Mouse (Mus musculus) mouse trophoblast stem cell (cell line): ENCODE results near the gene Scgb1a1.

Experiments
- in situ Hi-C, 2 experiments: fragments of 300-500 bp; cut with MseI, MboI; formaldehyde crosslinking; loops; 2 replicates in 1 of 2; 3 replicates in 1 of 2; pipeline ENCODE4 v1.15.1; 2025

Scgb1a1 gene

DNA sequence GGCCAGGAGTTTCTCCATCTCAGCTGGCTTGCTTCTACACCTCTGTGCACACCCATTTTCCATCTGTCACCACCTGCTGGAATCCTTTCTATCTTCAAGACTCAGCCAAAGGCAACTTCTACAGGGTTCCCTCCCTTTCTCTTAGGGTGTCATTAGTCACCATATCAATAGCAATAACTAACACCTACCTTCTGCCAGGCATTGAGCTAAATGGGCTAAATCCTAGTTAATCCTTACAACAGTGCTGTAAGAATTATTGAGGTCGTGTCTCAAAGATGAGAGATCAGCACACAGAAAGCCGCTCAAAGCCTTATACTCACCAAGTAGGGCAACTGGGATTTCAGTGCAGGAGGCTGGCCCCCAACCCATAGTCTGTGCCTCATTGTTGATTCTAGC, 13.3 kb upstream of the Scgb1a1 start:
- in situ Hi-C loops = loop anchor here in 1 of 2 experiments (10.0 kb wide), 1 partner anchor 246 kb away; the partner anchor contains the start of gene Lrrn4cl

DNA sequence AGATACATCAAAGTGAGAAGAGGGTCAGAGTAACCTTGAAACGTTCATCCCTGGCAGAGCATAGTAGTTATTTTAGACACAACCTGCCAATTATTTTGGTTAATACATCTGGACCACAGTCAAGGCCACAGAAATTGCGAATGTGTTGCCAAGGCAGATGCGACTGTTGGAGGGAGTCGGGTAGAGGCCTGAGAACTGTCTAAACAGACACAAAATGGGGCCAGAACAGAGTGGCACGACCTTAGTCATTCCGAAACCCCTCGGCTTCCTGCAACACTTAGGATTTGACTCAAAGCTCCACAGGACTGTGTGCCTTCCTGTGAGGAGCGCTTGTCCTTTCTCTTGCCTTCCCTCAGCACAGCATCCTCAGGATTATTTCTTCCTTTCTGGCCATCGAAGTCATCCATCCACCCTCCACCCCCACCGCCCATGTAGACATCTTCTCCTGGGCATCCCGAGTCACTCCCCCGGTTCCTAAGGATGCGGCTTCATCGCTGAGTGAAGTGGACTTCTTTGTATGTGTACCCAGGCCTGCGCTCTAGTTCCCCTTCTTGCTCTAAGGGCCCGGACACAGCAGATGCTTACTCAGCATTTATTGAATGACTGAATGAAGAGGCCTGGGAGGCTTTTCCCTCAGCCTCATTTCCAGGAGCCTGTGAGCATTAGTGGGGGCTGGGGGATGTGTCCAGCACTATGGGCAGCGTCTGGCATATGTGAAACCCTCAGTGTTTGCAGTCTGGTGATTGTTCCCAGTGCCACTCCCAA, 12.7 kb upstream of the Scgb1a1 start:
- in situ Hi-C loops = loop anchor here in 1 of 2 experiments (10.0 kb wide), 1 partner anchor 246 kb away; the partner anchor contains the start of gene Lrrn4cl

DNA sequence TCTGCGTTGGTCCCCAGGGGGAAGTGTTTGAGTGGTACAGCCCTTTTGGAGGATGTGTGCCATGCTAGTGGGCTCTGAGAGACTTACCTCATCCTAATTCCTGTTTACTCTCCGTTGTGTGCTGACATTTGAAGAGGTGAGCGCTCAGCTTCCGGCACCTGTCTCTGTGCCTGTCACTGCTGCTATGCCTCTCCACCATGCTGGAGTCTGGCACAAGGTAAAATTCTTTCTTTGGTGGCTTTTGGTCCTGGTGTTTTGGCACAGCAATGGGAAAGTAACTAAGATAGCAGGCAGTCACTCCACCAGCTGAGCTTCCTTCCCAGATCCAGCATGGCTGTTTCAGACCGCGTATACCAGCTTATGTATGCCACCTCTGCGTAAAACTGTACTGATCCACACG, 12.0 kb upstream of the Scgb1a1 start:
- in situ Hi-C loops = loop anchor here in 1 of 2 experiments (10.0 kb wide), 1 partner anchor 245 kb away; the partner anchor contains the start of gene Lrrn4cl

DNA sequence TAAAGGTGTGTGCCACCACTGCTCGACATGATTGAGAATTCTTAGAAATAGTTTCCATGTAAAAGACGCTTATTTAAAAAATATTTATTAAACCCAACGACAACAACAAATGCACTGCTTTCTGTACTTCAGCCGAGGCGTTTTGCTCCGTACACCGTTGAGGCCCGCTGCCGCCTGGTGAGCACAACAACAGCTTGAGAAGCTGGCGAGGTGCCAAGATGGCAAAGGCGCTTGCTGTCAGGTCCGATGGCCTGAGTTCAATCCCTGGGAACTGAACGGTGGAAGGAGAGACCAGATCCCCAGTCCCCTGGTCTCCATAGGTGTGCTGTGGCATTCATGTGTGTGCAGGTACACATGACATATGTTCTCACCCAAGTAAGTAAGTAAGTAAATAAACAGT, 9.7 kb upstream of the Scgb1a1 start:
- in situ Hi-C loops = no loop called here

DNA sequence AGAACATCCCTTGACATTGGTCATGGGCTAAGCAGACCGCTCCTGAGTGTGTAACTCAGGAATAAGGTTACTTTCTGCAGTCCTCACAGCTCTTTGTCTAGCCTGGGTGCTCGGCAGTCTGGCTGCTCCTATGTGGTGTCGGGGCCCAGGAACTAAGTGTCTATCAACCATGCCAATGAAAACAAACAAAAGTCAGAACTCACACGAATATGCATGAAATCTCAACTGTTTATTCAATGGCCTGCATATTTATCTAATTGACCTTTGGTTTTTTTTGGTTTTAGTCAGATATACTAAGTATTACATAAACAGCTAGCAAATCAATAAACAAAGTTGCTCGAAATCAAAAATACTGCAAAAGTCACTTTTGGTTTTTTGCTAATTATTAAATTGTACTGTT, 7.4 kb upstream of the Scgb1a1 start:
- in situ Hi-C loops = no loop called here

DNA sequence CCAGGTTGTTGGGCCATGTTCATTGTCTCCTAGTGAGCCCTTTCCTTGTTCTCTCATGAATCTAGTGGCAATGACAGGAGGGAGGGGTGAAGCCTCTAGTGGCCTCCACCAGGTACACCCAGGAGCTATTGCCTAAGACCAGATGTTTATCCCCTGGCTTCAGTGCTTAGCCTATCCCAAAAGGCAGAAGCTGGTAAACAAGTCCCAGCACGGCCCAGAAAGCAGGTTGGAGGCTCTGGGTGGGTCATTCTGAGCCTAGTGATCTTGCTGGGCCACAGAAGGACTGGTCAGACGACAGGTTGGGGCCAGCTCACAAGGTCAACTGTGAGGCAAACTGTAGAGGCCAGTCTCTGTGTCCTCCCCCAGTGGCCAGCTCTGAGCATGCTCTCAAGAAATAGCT, 3.0 kb upstream of the Scgb1a1 start:
- in situ Hi-C loops = no loop called here

DNA sequence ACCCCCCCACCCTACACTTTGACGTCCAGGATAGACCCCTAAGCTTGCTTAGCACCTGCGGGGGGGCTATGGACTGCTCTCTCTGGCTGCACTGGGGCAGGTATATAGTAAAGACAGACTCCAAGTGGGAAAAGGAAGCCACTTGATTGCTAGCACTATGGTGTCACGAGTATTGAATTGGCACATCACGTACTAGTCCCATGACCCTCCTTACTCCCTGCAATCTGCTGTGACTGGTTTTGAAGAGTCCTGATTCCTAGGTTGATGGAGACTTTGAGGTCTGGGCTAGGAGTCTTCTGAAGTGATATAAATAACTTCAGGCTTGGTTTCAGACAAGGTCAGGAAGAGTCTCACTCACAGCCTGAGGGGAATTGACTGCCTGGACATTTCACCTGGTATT, 2.4 kb upstream of the Scgb1a1 start:
- in situ Hi-C loops = no loop called here

DNA sequence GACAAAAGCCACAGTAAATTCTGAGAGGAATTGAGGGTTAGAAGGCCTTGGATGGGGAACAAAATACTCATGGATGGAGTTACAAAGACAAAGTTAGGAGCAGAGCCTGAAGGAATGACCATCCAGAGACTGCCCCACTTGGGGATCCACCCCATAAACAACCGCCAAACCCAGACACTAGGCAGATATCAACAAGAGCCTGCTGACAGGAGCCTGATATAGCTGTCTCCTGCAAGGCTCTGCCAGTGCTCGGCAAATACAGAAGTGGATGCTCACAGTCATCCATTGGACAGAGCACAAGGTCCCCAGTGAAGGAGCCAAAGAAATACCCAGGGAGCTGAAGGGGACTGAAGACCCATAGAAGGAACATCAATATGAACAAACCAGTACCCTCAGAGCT, 3.9 kb downstream of the Scgb1a1 start:
- in situ Hi-C loops = loop anchor here (5.0 kb wide), 1 partner anchor 92 kb away; no protein-coding TSS in a partner anchor

DNA sequence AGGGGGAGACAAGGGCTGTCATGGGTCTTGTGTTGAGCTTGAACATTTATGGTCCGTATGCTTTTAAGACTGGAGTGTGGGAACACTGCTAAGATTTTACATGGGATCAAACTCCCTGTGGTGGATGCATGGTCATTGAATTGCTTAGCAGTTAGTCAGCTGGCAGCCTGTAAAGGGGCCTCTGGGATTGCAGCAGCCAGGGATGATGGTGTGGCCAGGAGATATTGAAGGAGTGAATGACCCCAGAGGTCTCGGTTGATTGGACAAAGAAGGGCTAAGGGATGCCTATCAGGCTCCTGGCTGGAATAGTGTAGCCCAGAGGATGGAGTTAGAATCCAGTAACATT, 4.8 kb downstream of the Scgb1a1 start:
- in situ Hi-C loops = loop anchor here (5.0 kb wide), 1 partner anchor 91 kb away; no protein-coding TSS in a partner anchor

DNA sequence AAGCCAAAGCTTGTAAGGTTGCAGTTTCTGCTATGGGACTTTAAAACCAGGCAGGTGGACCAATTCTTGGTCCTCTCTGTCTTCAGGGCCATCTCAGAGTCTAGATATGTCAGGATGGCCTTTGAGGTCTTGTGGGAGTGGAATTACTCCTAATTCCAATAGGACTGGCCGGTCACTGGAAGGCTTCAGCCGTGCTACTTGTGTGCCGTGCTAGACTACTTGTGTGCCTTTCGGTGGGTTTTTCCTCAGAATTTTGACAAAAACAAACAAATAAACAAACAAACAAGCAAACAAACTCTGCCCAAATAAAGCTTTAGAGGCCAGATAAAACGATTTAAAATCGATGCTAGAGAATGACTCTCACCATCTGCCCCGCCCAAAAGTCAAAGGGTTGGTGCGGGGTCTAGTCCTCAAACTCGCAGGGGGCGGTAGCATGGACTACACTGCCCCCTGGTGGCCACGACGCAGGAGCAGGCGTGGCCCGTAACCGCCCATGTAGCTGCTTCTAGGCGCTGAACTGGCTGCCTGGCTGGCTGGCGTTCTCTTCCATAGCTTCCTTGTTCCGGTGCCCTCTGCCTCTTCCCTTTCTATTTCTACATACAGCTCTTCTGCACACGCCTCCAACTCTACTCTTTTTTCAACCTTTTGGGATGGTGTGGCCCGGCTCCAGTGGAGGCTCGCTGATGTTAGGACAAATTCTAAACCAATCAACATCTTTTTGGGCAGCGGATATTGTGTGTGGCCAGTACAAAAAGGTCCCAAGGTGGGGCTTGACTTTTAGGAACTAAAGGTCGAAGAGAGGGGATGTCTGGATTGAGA, 5.4 kb downstream of the Scgb1a1 start:
- in situ Hi-C loops = loop anchor here (5.0 kb wide), 1 partner anchor 90 kb away; no protein-coding TSS in a partner anchor

DNA sequence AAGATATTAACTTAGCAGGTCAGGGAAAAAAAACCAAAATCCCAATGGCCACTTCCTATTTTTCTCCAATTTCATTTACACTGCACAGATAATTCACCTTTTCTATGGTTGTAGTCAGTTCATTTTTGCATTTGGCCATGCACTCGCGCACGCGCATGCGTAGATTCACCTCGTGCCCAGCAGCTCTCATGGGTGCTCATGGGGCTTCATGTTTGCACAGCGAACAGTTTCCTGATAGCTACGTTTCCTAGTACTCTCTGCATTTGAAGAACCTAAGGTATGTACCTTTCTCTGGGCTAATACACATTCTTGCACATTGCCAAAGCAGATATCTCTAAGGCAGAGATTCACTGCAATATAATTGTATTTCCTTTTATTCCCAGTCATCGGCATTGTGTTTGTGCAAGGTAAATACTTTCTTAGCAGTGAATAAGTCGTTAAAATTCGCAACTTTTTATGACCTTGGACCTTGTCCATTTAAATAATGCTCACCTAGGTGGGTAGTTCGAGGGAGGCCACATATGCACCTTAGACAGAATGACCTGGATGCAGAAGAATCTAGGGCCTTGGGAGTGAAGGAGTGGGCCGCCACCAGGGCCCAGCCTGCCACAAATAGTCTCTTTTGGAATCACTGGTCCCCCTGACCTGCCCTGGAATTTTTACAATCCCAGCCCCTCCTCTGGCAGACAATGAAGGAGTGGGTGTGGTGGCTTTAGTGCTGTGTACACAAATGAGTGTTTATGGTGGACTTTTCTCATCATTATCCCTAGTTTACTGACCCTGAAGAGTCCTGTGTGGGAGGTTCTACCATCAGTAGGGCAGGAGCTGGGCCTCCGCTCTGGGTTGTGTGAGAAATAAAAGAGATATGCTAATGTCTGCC, 6.2 kb downstream of the Scgb1a1 start:
- in situ Hi-C loops = loop anchor here (5.0 kb wide), 1 partner anchor 89 kb away; no protein-coding TSS in a partner anchor

DNA sequence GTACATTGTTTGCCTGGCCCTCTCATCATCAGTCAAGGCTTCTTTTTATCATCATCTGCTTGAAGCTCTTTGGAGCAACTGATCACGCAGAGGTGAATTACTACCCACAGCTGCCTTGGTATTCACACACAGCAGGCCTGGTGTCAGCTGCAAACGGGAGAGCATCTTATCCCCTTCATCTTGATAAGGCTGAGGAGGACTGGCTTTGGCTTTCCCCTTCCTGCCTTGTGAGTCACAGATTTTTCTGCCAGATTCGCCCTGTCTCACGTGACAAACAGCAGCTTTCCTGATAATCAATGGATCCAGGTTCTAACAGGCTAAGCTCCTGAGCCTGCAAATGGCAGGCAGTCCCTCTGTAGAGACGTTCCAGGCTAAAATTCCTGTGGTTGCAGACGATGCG, 7.8 kb downstream of the Scgb1a1 start:
- in situ Hi-C loops = loop anchor here (5.0 kb wide), 1 partner anchor 88 kb away; no protein-coding TSS in a partner anchor

DNA sequence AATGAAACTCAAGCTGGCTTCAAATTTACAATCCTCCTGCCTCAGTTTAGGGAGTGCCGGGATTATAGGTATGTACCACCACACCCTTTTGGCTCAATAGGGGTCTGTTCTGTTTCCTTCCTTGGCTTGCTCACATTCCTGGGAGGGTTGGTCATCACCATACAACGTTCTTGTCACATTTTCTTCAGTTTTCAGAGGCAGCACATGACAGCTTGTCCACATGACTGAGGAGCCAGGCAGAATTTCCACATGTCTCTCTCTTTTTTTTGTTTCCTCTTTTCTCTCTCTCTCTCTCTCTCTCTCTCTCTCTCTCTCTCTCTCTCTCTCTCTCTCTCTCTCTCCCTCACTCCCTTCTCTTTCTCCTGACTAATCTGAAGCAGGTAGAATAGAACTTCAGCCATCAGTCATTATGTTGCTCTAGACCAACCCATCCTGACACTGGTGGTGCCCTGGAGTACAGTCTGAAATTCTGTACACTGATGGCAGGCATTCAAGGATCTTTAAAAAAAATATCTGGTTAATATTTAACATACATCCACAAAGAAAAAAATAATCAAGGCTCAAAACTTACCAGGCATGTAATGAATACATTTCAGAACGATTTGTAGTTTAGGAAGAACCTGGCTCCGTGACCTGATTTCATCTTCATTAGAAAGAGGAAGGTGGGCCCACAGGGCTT, 10.6 kb downstream of the Scgb1a1 start:
- in situ Hi-C loops = no loop called here

DNA sequence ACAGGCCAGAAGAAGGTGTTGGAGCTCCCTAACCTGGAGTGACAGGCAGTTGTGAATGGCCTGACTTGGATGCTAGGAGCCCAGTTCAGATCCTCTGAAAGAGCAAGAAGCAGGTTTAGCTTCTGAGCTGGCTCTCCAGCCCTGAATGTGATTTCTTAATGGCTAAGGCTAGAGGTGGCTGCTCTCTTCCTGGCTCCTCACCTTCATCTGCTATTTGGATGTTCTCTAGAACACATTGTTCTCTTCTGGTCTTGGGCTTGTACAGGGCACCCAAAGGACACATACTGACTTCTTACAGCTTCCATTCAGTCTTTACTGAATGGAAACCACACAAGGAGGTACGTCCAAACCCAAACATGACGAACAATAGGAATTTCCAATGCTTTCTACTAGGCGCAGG, 11.7 kb downstream of the Scgb1a1 start:
- in situ Hi-C loops = no loop called here

DNA sequence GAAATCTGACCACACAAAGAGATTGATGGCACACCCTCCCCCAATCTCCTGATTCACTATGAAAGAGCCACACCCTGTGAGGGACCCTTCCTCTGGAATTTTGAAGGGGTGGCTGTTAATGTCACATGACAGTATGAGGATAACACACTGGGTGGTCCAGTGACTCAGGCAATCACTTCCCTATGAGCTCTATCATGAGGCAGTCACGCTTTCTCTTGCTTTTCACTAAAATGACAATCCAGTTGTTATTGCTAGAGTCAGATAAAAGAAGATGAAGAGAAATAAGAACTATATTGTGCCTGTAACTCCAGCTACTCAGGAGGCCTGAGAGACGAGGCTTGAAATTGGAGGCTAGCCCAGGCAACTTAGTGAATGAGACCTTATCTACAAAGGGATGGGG, 12.2 kb downstream of the Scgb1a1 start:
- in situ Hi-C loops = no loop called here

DNA sequence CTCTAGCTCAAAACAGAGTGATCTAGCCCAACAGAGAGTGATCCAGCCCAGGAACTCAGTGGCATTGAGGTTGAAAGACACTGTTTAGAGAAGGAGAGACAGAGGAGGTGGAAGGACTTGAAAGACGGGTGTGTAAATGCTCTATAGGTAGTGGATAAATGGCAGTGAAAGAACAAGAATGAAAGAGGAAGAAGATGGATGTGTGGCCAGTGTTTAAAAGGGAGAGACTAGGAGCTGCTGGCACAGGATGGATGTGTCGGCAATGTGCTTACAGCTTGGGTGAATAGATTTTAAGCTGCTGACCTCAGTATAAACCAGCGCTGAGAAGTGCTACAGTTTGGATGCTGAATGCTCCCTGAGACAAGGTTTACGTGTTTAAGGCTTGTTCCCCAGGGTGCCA, 13.3 kb downstream of the Scgb1a1 start:
- in situ Hi-C loops = no loop called here

DNA sequence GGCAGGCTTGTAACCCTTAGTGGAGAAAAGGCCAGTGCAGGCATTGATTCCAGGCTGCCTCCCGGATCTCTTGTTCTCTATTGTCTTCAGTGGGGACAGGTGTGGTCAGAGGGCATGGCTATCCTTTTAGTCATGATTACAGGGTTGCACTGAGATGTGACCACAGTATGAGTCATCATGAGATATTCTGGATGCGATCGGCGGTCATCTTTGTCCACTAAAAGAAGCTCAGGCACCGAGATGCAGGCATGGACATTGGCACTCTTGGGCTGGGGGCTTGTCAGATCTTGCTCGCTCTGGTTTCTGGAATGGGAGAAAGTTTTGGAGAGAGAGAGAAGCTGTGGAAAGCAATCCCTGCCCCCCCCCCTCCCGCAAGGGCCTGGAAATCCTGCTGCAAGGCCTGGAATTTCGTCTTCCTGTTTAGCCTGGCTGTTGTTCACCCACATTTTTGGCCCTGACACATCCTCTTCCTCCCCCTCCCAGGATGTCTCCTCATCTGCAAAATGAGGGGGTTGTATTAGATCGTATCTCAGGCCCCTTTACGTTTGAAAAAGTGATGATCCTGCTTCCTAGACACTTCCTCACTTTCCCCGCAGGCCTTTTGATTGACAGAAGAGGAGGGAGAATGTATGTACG, 13.9 kb downstream of the Scgb1a1 start:
- in situ Hi-C loops = no loop called here

DNA sequence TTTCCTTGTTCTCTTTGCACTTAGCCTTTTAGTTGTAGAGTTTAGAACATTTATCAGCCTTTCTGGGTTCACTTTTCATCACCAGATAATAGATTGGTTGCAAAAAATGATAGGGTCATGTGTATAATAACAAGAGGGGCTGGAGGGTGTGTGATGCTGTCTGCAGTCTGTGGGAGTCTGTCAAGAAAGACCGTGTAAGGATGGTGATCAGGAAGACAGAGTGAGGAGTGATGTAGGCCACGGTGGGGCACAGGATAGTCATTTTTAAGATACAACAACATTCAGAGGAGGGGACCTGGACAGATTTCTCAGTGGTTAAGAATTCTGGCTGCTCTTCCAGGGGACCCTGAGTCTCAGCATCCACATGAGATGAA, 15.6 kb downstream of the Scgb1a1 start:
- in situ Hi-C loops = no loop called here

DNA sequence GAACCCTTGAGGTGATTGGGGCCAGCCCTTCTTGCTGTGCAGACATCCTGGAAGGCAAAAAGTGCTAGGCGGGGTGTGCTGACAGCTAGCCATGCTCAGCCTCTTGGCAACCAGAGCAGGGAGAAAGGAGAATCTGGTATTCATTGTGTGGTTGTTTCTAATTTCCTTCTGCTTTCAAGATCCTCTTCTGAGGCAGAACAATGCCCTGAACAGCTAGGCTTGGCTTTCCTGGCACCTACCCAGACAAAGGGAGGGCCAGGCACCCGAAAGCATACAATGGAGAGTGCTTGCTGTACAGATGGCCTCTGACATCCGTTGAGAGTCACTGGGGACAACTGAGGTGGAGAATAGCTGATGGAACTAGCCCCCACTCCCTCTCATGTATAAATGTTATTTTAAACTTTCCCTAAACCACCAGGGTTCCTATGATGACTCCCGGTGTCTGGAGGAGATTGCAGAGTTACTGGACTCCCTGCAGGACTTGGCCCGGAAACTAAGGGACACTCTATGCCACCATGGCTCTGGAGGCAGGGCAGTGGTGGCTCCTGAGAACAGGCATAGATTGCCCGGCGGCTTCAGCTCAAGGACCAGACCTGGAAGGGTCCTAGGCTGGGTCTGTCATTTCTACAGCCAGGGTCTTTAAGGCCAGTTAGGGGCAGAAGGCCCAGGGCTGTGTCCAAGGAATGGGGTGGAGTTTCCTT, 16.2 kb downstream of the Scgb1a1 start:
- in situ Hi-C loops = no loop called here

DNA sequence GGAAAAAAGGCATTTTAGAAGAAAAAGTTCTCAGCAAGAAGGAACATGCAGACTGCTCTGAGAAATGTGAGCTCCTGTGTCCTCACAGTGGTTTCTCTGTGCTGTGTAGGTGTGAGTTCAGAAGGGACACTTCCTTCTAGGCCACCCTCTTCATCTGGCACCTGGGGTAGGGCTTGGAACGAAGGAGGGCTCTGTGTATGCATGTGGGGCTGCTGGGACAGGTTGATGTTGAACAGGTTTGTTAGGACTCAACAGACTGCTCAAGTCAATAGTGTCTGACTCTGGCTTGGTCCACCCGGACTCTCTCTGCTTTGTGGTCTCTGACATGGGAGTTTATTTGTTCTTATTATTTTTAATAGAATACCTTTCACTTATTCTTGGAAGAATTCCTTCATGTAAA, 17.4 kb downstream of the Scgb1a1 start:
- in situ Hi-C loops = no loop called here
